Mouse (Mus musculus) brain, embryonic 14.5 days (tissue): ENCODE measurements around the gene Elp4.

Experiments
- CTCF ChIP-seq: fragments of 200-500 bp; IDR thresholded peaks from 2 replicates; pipeline ENCODE4 v1.5.1; 2012; ENCODE audit warnings: inconsistent platforms, mild to moderate bottlenecking, moderate library complexity, borderline replicate concordance; ENCODE audit not compliant: insufficient read depth, insufficient read length; ENCODE audit errors: extremely low read depth
- POLR2A ChIP-seq: fragments of 200-500 bp; IDR thresholded peaks from 2 replicates; pipeline ENCODE4 v1.6.1; 2012; ENCODE audit warnings: mild to moderate bottlenecking, inconsistent platforms, borderline replicate concordance; ENCODE audit not compliant: poor library complexity, insufficient read depth, insufficient read length, severe bottlenecking; ENCODE audit errors: extremely low read depth

DNA sequence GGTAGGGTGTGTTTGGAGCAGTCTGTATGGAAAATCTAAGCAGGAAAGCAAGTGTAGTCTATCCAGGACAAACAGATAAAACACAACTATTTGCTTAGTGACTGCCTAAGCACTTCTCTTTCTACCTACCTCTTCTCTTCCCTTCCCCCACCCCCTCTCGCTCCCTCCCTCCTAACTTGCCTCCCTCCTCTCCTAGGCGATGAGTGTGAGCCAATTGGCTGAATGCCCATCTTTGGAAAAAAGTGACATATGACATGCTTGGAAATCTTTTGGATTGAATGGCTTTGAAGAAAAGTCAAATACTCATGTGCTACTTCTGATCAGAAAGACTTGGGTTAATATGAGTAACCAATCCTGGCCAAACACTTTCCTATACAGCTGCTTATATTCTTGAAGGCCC, 199.0 kb downstream of the Elp4 start:
- TF ChIP-seq POLR2A (no peak), CTCF (no peak)
